ENCODE assay signal across 22 mouse cellular contexts in genomic region chr19:46420410-46420809, GRCm38 (mm10).
"Had no signal": no experiment of that assay in that cellular context is flagged by ENCODE, and none has a peak within 500 bp of the region (broad histone marks: within the 10 kb centered on the region; RNA-seq: fewer than 3 reads in every experiment).

No protein-coding gene starts in this region.

- H3K4me2 ChIP-seq: forebrain, embryonic 15.5 days; heart, embryonic 11.5 days; heart, embryonic 13.5 days; heart, embryonic 15.5 days; hindbrain, embryonic 12.5 days; hindbrain, embryonic 14.5 days; limb, embryonic 13.5 days; limb, embryonic 15.5 days; liver, embryonic 12.5 days had no signal

- H3K27me3 ChIP-seq: forebrain, embryonic 15.5 days; heart, embryonic 13.5 days; heart, embryonic 15.5 days; hindbrain, embryonic 12.5 days; limb, embryonic 13.5 days; limb, embryonic 15.5 days; liver, embryonic 12.5 days had no signal

- H3K9me3 ChIP-seq: forebrain, embryonic 15.5 days; heart, embryonic 13.5 days; heart, embryonic 15.5 days; hindbrain, embryonic 12.5 days; limb, embryonic 13.5 days; limb, embryonic 15.5 days; liver, embryonic 12.5 days had no signal

- H3K36me3 ChIP-seq: forebrain, embryonic 15.5 days; heart, embryonic 15.5 days had no signal

- H3K4me3 ChIP-seq: forebrain, embryonic 15.5 days; heart, adult 2 months; heart, embryonic 13.5 days; heart, embryonic 15.5 days; hindbrain, embryonic 12.5 days; limb, embryonic 13.5 days; limb, embryonic 15.5 days; liver, embryonic 12.5 days had no signal

- ATAC-seq: forebrain, embryonic 15.5 days; forebrain, postnatal 0 days; hindbrain, embryonic 16.5 days; intestine, embryonic 16.5 days; liver, embryonic 12.5 days had no signal

- DNase-seq: forebrain, postnatal 0 days; gastrocnemius, postnatal 14 days; gastrocnemius, postnatal 36 days; heart, adult 2 months; heart, postnatal 14 days; heart, postnatal 36 days; layer of hippocampus, adult 9-11 months; layer of hippocampus, postnatal 36 days; lung, adult 18-20 months had no signal

- H3K9ac ChIP-seq: forebrain, embryonic 15.5 days; forebrain, postnatal 0 days; heart, embryonic 13.5 days; heart, embryonic 15.5 days; hindbrain, embryonic 12.5 days; hindbrain, embryonic 14.5 days; limb, embryonic 13.5 days; limb, embryonic 15.5 days; liver, embryonic 12.5 days; liver, embryonic 14.5 days had no signal

- H3K27ac ChIP-seq: heart, adult 2 months; heart, embryonic 13.5 days; heart, embryonic 15.5 days; hindbrain, embryonic 12.5 days; hindbrain, embryonic 14.5 days; kidney, postnatal 0 days; limb, embryonic 13.5 days; limb, embryonic 15.5 days; liver, embryonic 12.5 days; liver, embryonic 14.5 days had no signal
